Mouse (Mus musculus) CD4-positive helper T cell, adult 2 months (primary cell): ENCODE measurements around the gene Hnf1a.

Experiments
- DNase-seq: peaks from one replicate; pipeline ENCODE4 v3.0.0-alpha.2; 2012; ENCODE audit warnings: low read depth, missing footprints, low spot score

Gene Hnf1a

DNA sequence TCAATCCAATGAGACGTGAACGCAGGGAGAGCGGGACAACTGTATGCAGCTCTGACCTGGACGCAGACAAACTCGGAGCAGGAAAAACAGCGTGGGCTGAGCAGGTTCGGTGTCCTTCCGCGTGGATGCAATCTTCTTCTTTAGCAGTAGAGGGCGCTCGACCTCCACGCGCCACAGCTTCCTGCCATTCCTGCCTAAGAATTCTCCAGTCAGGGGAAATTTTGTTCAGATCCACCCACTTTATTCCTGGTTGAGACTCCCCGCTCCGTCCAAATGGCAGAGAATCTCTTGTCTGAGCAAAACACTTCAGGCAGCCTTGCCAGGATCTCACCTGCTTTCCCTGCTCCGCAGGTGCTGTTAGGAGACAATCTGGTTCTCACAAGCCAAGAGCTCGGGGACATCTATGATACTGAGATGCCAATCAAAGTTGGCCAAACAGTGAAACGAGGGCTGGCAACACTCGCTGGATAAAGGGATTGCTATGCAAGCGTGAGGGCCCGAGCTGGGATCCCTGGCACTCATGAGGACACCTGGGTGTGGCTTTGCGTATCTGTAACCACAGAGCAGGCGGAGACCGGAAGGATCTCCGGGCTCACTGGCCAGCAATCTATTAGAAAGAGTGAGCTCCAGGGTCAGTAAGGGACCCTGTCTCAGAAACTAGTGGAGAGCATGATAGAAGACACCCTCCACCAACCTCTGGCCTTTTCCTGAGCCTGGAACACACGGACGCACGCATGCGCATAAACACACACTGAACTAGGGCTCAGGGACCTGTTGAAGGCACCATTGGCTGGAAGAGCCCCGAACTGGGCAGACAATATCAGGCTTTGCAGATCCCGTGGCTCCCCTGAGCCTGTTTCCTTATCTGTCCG is 8.6 kb upstream of the Hnf1a start:
- peak; percentile 72 for DNase-seq

DNA sequence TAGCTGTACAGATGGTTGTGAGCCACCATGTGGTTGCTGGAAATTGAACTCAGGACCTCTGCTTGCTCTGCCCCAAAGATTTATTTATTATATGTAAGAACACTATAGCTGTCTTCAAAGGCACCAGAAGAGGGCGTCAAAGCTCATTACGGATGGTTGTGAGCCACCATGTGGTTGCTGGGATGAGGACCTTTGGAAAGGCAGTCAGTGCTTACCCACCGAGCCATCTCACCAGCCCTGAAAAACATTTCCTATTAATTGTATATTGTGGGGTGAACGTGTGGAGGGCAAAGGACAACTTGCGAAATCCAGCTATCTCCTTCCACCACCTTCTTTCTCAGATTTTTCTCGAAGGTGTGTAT is 8.0 kb upstream of the Hnf1a start:
- peak; percentile 66 for DNase-seq

GRCm38 (mm10) chr5:114978473-114978872 is 7.6 kb upstream of the Hnf1a start:
- DNase-seq: no peak

- no peak for DNase-seq
Observed at GRCm38 (mm10) chr5:114976935-114977334, 6.0 kb upstream of the Hnf1a start.

GRCm38 (mm10) chr5:114973131-114973530 is 2.2 kb upstream of the Hnf1a start:
- no peak for DNase-seq

DNA sequence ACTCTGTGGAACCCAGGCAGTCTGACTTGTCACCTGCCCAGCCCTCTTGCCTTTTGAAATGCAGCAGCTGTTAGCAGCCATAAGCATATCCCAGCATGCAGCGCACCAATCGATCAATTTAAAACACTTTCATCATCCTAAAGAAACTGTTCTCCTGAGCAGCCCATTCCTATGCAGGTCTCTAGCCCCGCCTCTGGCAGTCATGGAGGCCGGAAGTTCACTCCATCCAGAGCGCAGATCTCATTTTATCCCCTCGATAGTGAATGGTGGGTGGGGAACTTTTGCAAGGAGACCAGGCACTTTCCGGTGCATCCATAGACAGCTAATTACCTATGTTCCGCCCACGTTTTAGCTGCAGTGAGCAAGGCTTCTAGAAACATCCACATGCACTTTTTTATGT is 1.3 kb upstream of the Hnf1a start:
- no peak for DNase-seq

DNA sequence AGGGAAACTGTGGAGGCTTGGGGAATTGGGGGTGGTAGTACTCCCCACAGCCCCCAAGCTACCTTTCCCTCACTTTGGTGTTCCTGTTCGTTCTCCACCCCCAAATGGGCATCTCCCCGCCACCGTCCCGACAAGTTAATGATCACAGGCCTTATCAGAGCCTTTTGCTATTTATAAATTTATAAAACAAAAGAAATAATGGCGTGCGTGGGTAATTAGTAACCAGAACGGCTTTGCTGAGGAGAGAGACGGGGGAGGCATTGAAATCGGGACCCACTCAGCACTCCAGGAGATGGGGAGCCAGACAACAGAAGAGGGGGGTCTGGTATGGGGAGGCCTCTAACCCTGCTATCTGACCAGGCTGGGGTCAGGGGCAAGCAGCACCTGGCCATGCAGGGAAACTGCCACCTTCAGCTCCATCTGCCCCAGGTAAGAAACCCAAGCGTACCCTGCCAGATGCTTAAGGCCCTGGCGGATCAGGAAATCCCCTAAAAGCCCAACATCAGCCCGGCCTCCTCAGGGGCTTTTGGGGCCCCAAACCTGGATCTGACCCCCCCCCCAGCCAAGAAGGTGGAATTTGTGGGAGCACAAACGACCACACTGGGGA is 1.2 kb downstream of the Hnf1a start:
- no peak for DNase-seq

DNA sequence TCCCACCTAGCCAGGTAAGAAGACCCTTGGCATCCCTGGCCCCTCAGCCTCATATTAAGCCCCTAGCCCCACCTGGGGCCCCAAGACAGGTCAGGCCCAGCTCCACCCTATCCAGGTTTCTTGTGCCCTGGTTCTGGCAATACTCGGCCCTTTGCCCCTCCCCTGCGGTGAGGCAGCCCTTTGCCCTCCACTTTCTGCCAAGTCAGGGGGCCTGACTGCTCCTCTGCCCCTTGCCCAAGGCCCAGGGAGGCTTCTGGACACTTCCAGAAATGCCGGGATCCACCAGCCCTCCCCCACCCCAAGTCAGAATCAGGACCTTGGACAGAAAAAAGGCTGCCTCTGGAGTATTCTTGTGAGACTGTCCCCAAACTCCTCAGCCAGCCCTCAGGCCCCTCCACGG is 1.8 kb downstream of the Hnf1a start:
- no peak for DNase-seq

- no peak for DNase-seq
Observed at GRCm38 (mm10) chr5:114968651-114969050, 2.2 kb downstream of the Hnf1a start.

DNA sequence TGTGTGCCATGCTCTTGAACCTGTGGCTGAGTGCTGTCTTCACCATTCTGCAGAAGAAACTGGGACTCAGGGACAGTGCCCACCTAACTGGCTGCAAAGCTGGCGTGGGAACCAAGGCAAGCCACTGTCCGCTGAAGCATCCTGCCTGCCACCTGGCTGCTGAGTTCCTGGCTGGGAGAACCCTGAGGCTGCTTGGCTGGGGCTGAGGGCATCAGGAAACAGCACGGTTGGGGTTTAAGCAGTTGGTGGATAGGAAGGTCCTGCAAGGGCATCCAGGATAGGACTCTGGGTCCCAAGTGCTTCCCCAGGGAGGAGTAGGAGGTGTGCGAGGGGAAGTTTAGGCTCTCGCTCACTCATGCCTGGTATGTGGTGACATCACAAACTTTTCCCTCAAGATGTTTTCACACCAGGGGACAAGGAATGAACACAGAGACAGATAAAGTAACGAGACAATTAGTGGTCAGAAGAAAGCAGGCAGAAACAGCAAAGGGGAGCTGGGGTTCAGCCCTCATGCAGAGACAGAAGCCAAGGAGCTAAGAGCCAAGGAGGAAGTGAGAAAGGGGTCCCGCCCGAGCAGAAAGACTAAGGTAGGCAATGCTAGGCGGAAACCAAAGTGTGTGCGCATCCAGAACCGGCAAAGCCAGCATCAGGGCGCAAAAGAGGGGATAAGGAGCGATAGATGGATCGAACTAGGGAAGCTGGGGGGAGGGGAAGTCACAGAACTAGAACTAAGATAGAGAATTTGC is 3.2 kb downstream of the Hnf1a start:
- DNase-seq: no peak

DNA sequence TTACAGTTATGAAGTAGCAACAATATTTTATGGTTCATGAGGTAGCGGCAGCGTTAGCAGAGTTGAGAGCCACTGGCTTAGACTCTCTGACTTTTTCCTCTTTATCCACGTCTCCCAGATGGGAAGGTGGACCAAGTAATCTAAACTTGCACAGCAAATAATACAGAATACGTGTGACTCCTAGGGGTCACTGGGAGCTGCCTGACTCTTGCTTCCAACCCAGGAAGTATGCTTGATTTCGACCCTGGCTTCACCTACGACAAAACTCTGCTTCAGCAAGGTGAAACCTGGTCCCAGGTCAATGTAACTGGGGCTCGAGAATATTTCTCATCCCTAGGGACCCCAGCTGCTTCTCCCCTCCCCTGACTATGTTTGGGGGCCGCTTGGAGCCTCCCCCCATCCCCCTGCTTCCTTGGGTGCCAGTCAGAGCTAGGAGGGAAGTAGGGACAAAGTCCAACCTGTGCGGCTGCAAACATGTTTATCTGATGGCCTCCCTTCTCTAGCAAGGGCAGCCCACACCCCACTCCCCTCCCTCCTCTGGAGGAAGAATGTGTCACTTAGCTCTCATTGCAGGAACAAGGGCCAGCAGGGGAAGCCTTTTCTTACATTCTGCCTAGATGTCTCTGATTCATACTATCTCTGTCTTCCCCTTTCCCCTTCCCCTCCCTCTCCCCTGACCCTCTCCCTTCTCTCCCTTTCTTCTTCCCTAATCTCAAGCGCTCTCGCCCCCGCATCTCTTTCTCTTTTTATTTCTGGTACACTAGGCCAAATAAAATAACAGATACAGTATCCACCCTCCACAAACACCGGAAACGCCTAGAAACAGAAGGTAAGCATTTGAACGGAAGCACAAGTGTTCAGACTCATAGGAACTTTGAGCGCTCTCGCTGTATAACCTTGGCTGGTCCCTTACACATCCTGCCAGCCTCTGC is 5.7 kb downstream of the Hnf1a start:
- peak; percentile 17 for DNase-seq

GRCm38 (mm10) chr5:114964315-114964966 is 6.5 kb downstream of the Hnf1a start:
- DNase-seq: no peak

- DNase-seq: no peak
Observed at GRCm38 (mm10) chr5:114961590-114962360, 9.1 kb downstream of the Hnf1a start.

DNA sequence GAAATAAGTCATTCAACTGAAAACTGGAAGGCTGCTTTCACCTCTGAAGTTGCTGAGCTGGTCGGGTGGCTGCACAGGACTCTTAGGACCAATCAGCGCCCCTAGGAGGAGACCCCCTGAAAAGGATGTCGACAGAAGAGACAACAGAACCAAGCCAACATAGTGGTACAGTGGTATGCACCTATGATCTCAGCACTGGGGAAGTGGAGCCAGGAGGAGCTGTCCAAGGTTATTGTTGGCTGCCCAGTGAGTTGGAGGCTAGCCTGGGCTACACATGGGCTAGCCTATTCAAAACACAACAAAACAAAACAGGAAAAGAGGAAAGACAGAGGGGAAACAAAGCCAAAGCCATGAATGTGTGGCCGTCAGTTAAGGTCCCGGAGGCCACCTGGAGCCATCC is 12.8 kb downstream of the Hnf1a start:
- no peak for DNase-seq

- DNase-seq: no peak
Observed at GRCm38 (mm10) chr5:114953326-114953725, 17.6 kb downstream of the Hnf1a start.

DNA sequence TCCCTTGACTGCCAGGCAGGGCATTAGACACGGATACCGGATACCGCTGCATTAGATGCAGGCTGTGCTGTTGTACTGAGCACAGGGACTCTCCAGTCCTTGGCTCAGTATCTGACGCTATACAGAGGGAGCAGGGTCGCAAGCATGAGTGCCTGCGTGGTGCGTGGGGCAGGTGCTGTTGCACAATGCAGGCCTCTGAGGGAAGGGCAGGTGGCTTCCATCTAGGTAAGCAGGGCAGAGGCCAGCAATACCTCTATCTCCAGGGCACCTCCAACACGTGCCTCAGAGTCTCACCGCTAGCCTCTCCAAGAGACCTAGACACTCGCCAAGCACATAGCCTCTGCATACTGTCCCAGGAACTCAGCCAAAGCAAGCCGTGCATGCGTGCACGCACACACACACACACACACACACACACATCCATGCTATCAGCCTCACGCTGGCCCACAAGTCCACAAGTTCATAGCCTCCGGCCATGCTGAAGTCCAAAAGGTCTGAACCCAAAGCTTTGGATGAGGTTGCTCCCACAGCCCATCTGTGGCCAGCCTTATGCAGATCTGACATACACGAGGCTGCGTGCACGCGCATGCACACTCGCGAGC is 19.5 kb downstream of the Hnf1a start:
- DNase-seq: no peak

DNA sequence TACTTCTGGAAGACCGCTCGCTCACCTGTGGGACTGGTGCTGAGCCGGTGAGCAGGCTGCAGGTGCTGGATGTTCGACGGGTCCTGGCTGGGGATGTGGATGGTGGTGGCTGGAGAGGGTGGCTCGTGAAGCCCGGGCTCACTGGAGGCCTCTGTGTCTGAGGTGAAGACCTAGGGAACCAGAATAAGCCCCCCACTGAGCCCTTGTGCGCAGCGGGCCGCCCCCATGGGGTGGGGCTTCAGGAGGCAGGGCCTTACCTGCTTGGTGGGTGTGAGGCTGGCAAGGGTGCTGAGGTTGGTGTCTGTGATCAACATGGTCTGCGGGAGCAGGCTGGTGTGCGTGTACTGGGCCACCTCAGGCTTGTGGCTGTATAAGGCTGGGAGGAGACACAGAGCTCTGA is 20.2 kb downstream of the Hnf1a start:
- DNase-seq: no peak

DNA sequence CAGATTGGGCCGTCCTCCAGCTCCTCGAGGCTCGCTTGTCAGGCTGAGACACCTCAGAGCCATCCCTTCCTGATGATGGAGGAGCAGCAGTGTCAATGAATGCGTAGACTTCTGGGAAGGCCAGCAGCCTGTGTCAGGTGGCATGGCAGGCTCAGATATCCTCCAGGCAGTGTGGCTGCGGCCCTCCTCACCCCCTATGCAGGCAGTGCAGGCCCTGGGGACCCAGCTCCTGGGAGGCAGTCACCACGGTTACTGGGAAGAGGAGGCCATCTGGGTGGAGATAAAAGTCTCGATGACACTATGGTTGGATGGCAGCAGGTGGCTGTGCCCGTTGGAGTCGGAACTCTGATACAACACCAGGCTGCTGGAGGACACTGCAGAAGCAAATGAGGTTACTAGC is 21.1 kb downstream of the Hnf1a start:
- DNase-seq: no peak

DNA sequence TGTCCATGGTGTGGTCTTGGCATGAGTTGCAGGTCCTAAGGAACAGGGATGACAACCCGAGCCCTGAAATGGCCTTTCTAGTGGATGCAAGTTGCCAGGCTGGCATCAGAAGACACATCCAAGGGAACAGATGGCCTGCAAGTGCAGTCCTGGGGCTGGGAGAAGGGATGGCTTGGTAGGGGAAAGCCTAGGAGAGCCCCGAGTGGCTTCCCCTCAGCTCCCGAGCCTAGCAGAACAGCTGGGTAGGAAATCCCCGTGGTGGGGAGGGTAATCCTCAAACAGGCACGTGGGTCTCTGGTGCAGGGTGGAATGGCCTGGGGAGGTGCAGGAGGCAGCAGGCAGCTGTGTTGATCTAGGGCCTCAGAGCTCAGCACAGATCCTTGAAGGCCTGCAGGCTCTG is 21.6 kb downstream of the Hnf1a start:
- DNase-seq: no peak

DNA sequence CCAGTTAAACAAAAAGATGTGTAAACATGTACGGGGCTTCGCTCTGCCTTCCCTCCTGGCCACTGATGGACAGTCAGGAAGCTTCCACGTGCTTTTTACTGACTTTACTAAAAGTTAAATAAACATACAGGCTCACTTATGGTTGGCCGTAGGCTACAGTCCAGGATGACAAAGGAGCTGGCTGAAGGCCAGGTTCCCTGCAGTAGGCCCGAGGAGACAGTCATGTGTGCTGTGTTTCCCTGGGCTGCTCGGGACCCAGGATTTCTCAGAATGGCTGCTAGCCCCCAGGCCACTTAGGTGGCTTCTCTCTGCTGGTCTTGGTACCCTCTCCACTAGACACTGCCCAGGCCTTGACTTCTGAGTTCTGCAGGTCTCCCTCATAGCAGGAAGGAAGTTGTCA is 22.0 kb downstream of the Hnf1a start:
- DNase-seq: no peak
